Comparison of ENCODE assay signal across 8 mouse cellular contexts in the genomic region with DNA sequence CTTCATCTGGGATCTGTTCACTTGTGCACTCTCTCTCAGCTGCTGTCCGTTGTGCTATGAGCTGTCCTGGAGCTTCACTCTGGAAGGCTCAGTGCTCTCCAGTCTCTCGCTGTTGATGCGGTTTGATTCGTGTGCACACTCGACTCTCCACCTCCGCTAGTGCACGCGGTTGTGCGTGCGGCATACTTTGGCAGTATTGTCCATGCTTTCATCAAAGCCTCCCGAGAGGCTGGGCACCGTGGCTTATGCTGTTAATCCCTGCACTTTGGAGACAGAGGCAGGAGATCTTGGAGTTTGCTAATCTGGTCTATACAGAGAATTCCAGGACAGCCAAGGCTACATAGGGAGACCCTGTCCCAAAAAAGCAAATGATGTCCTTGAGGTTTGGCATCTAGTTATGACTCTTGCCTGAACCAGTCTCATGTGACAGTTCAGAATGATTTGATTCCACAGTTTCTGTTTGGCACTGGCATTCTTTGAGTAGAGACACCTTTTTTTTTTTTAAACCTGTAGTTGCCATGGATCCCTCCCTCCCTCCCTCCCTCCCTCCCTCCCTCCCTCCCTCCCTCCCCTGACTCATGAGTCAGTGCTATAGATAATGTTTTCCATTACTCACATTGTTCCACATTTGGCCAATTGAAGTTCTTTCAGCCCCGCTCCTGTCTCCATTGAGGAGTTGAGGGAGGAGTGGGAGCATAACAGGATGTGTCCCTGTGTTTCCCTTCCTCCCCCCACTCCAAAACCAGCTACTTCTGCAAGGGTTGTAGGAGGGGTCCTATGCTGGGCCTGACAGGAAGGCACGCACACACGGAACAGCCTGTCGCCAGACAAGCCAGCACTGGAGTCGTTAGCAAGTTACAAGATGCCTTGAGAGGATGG.
A peak's percentile ranks its signal among the peaks of the same experiment; 100 is the strongest.
DNase-seq lines count a peak whose midpoint lies in the region; ATAC-seq lines count a peak whose summit lies in the region.

No protein-coding gene starts in this region.

- H3K4me3 ChIP-seq in forebrain, embryonic 13.5 days = no peak overlapping the region
- H3K4me3 ChIP-seq in midbrain, embryonic 13.5 days (replicated peaks) = no peak overlapping the region

- no peaks in the 10 kb centered on the region for H3K27me3 ChIP-seq in forebrain, embryonic 13.5 days
- no peaks in the 10 kb centered on the region for H3K27me3 ChIP-seq in midbrain, embryonic 13.5 days

- peak overlapping the region; percentile 68 for H3K27ac ChIP-seq in forebrain, embryonic 13.5 days
- H3K27ac ChIP-seq in midbrain, embryonic 13.5 days = peak overlapping the region; percentile 86

- DNase-seq in cerebellum, adult 11-12 months = peak; percentile 9
- peak; percentile 5 for DNase-seq in ovary, adult 18-20 months (ENCODE audit: low spot score)
- DNase-seq in ovary, postnatal 10 days (ENCODE audit: low spot score) = no peak
- peak; percentile 38 for DNase-seq in kidney, postnatal 10 days
- peak; percentile 31 for DNase-seq in thymus, postnatal 4 days

- no peak overlapping the region for H3K9ac ChIP-seq in forebrain, embryonic 13.5 days
- H3K9ac ChIP-seq in midbrain, embryonic 13.5 days (replicated peaks) = no peak overlapping the region

- H3K4me2 ChIP-seq in forebrain, embryonic 13.5 days = no peak overlapping the region
- H3K4me2 ChIP-seq in midbrain, embryonic 13.5 days (replicated peaks) = no peak overlapping the region

- peaks cover 96% of the 10 kb centered on the region for H3K4me1 ChIP-seq in forebrain, embryonic 13.5 days
- H3K4me1 ChIP-seq in midbrain, embryonic 13.5 days (replicated peaks) = peaks cover 96% of the 10 kb centered on the region

- no peak for ATAC-seq in cerebellum, adult (ENCODE audit: insufficient number of reproducible peaks, low FRiP score, low TSS enrichment)
- ATAC-seq in forebrain, embryonic 13.5 days = peak; percentile 34; the same call in 1 of the 2 replicates
- ATAC-seq in midbrain, embryonic 13.5 days = no peak

- peaks cover 5% of the 10 kb centered on the region for H3K36me3 ChIP-seq in forebrain, embryonic 13.5 days (ENCODE audit: poor library complexity, severe bottlenecking)
- H3K36me3 ChIP-seq in midbrain, embryonic 13.5 days = peaks cover 3% of the 10 kb centered on the region; the same call in 1 of the 2 replicates

- no peaks in the 10 kb centered on the region for H3K9me3 ChIP-seq in forebrain, embryonic 13.5 days (replicated peaks)
- no peaks in the 10 kb centered on the region for H3K9me3 ChIP-seq in midbrain, embryonic 13.5 days

- WGBS in forebrain, embryonic 13.5 days = 56% methylated on average over 17 of the region's 17 CpGs
- WGBS in midbrain, embryonic 13.5 days = 49% methylated on average over 17 of the region's 17 CpGs
